Mouse (Mus musculus) kidney, adult 9 months (tissue): ENCODE results near the gene Ncdn.

Experiments used
- DNase-seq: peaks from one replicate; pipeline ENCODE4 v3.0.0; 2022

The Ncdn gene

GRCm38 (mm10) chr4:126753268-126754230 is at the start of gene Ncdn, which contains the start of gene AU040320:
TSS of gene Ncdn (minus strand) at chr4:126753438.
TSS of gene AU040320 (plus strand) at chr4:126753544.
- peak; percentile 97 for DNase-seq

GRCm38 (mm10) chr4:126802174-126802573 is 48.9 kb upstream of the Ncdn start:
- no peak for DNase-seq

GRCm38 (mm10) chr4:126792341-126793102 is 39.3 kb upstream of the Ncdn start:
- no peak for DNase-seq

DNA sequence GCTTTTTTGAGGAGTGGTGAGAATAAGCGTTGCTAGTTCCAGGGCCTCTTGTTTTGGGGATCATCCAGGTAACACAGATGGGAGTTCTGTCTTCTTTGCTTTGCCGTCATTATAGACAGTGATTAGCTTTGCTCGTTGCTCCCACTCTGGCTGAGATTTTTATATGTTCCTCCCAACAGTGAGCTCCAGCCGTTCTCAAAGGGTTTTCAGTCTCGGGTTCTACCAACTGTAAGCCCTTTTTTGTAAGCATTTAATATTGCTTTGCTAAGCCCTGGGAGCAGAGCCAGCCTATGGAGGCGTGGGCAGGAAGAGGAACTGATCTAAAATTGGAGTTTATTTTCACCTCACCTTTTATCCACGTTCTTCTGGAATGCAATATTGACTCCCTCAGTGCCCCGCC is 29.8 kb upstream of the Ncdn start:
- no peak for DNase-seq

GRCm38 (mm10) chr4:126782512-126782911 is 29.3 kb upstream of the Ncdn start:
- no peak for DNase-seq

GRCm38 (mm10) chr4:126781871-126782270 is 28.6 kb upstream of the Ncdn start:
- DNase-seq = no peak

GRCm38 (mm10) chr4:126779826-126780775 is 26.9 kb upstream of the Ncdn start:
- no peak for DNase-seq

DNA sequence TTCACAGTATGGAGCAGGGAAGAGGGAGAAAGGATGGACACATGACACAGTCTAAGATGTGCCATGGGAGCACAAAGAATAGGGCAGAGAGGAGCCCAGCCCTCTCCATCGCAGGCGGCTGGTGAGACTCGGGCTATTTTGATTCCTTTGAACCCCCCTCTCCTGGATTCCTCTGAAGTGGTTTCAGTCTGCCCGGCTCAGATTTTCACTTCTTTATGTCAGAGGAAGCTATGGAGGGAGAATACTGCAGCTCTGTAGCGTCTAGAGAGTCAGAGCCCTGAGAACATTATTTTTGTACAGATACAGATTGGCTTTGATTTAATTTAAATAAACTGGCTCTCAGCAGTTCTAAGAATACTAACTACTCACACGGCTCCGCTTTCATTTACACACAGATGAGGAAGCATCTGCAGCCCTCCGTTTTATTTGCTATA is 25.9 kb upstream of the Ncdn start:
- DNase-seq = no peak

- DNase-seq = no peak
Measured at GRCm38 (mm10) chr4:126775182-126775581, 21.9 kb upstream of the Ncdn start.

GRCm38 (mm10) chr4:126773871-126774270 is 20.6 kb upstream of the Ncdn start:
- no peak for DNase-seq

GRCm38 (mm10) chr4:126770831-126771230 is 17.6 kb upstream of the Ncdn start:
- DNase-seq = no peak

GRCm38 (mm10) chr4:126769800-126770563 is 16.7 kb upstream of the Ncdn start:
- no peak for DNase-seq

DNA sequence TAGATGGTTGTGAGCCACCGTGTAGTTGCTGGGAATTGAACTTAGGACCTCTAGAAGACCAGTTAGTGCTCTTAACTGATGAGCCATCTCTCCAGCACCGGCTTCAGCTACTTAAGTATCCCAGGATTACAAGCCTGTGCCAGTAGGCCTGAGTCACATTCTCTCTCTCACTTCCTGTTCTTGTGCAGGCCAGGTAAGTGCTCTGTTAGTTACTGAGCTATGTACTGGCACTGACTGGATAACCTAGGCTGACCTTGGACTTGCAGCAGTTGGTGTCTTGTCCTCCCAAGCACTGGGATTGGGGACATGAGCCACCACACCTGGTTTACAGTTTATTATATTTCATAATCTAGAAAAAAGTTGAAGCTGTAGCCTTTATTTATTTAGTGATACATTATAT is 10.2 kb upstream of the Ncdn start:
- peak; percentile 27 for DNase-seq

- DNase-seq = peak; percentile 84
Measured at GRCm38 (mm10) chr4:126762586-126763359, 9.5 kb upstream of the Ncdn start.

DNA sequence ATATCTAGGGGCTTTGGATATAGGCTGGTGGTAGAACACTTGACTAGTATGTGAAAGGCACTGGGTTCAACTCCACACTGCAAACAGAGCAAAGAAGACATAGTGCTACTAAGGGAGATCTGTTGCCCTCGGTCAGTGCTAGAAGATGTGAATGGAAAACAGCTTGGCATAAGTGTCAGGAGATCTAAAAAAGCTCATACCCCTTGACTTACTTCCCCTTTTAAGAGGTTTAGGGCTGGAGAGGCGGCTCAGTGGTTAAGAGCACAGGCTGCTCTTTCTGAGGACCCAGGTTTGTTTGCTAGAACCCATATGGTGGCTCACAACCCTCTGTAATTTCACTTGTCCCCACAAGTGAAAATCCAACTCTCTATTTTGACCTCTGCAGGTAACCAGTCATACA is 6.2 kb upstream of the Ncdn start:
- DNase-seq = no peak

- DNase-seq = no peak
Measured at GRCm38 (mm10) chr4:126758299-126758698, 5.1 kb upstream of the Ncdn start.

- DNase-seq = peak; percentile 83
Measured at GRCm38 (mm10) chr4:126756766-126757165, 3.5 kb upstream of the Ncdn start.

- no peak for DNase-seq
Measured at GRCm38 (mm10) chr4:126754736-126755374, 1.6 kb upstream of the Ncdn start.

DNA sequence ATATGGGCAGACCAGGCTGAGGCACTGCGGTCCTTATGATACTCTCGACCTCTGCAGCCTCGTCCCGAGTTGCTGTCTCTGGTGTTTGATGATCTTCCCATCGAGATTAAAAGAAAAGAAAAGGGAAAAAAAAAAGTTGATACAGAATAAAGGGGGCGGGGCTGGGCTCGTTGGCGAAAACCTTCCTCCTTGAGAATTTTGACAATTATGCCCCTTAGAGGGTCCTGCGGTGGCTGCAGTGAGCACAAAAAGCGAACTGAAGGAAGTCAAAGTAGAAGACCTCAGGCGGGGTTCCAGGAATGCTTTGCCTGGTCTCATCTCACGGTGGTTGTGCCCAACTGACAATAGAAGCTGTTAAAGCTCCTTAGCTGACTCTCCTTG is 983 bp upstream of the Ncdn start:
- no peak for DNase-seq

- no peak for DNase-seq
Measured at GRCm38 (mm10) chr4:126752608-126753141, 563 bp downstream of the Ncdn start.
